Mouse (Mus musculus): Measurements from ENCODE around the gene Wdr35.

DNA sequence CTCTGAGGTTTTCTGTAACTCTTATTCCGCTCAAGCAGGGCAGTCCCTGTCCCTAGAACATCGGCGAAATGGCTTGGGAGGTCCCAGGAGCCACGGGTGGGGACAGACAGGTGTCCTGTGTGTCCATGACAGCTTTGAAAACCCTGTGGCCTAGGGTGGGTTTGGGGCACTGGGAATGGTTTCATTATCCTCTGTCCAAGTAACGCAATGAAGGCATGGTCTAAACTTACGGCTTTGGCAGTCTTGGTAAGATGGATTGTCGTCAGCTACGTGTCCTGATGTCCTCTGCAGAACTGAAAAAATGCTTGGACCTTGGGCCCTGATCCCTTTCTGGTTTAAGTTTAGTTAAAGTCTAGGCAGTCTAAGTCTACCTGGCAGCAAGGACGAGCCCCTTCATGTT is 86.3 kb downstream of the Wdr35 start:
- TF ChIP-seq CTCF (IDR thresholded peaks at IDR 0.05), result no peak
- no peak for TF ChIP-seq EP300 (IDR thresholded peaks at IDR 0.05; ENCODE audit: insufficient read depth, low read depth, low read length)
- TF ChIP-seq POLR2A (IDR thresholded peaks at IDR 0.05; ENCODE audit: insufficient read depth, low read depth, low read length), result no peak
